Mouse (Mus musculus): ENCODE results near the gene Gdpd5. TPM values are rescaled to one million over a fixed set of nuclear protein-coding genes. Genes with fewer than 3 reads are reported as not detected.

Gene Gdpd5
- polyA plus RNA-seq, 1 experiment from 2014 or later: 39.9 TPM

DNA sequence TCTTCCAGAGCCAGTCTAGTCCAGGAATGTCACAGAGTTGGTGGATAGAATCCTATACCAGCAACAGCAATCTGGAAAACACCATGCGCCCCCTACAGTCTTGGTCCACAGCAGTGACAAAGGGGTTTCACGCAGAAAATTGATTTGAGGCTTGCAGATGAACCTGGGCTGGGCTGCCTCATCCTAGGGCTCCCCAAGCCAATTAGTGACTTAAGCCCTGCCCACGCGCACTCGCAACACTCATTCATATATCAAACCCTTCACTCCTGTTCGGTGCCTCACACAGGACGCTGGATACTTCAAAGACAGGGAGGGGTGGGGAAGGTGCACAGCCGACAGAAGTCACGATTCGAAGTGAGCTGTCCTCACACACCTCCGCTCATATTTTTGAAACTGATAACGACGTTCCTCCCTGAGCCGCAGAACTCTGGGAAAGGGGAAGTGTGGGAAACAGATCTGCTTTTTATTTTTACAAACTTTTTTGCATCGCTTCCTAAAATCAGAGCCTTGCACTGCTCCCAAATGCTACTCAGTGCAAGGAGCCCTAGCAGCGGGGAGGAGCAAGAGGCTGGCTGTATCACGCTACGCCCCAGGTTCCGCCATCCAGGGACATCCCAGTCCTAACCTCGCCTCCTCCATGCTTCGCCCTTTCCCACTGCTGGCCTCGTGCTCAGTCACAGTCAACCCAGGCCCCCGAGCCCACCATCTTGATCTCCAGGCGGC is 562 bp upstream of the Gdpd5 start:
- Histone ChIP-seq H3K36me3 (ENCODE audit: control insufficient read depth, insufficient read depth, low read length) (no peaks in the 10 kb centered on the region), H3K4me2 (ENCODE audit: low read depth) (peak overlapping the region; percentile 83), H3K27me3 (ENCODE audit: control insufficient read depth, insufficient read depth, low read length) (no peaks in the 10 kb centered on the region), H3K4me3 (ENCODE audit: low read depth, low read length) (peak overlapping the region; percentile 63), H3K4me1 (ENCODE audit: control insufficient read depth, insufficient read depth, low read length) (peaks cover 31% of the 10 kb centered on the region), H3K9me3 (ENCODE audit: control insufficient read depth, low read length) (peaks cover 4% of the 10 kb centered on the region; the same call in 1 of the 2 replicates), H3K27ac (ENCODE audit: low read depth, low read length) (peak overlapping the region; percentile 92), H3K9ac (ENCODE audit: low read length) (peak overlapping the region; percentile 80)
- peak; percentile 46 for ATAC-seq (ENCODE audit: insufficient read depth, low FRiP score, low TSS enrichment)
- under 1% methylated on average over 24 of the region's 24 CpGs for WGBS
- peak; percentile 84 for DNase-seq (ENCODE audit: low spot score)

DNA sequence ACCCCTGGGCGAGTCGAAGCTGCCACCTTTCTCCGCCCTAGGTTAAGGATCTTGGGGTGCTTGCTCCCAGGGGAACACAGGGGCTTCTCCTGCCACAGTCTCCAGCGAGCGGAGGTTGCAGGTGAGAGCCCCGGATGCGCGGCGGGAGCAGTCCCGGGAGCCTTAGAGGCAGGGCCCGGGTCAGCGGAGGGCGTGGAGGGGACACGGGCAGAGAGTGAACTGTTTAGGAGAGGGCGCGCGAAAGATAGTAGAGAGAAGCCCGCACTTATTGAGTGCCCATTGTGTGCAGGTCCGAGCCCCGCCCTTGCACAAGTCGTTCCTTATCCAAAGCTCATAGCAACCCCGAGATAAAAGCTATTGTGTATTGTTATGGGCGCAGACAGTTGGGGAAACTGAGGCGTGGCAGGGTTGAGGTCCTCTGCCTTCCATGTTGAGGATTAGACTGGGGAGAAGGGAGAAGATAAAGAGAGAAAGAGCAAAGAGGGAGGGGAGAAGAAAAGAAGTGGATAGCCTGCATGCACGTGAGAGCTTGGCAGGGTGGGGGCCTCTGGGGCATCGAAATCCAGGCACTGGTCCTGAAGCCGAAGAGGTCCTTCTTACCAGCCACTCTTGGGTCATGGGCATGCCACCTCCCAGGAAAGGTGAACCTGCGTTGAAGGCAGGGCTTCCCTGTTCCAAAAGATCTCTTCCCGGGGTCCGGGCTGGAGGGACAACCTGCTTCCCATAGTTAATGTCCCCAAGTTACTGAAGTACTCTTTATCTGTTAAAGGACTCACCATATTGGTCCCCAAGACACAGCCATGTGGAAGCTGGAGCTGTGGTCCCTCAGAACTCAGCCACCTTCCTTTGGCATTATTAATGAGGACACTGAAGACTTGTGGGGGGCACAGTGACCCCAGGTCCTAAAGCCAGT is 1.1 kb downstream of the Gdpd5 start:
- Histone ChIP-seq H3K36me3 (ENCODE audit: control insufficient read depth, insufficient read depth, low read length) (no peaks in the 10 kb centered on the region), H3K9ac (ENCODE audit: low read length) (peak overlapping the region; percentile 80), H3K4me1 (ENCODE audit: control insufficient read depth, insufficient read depth, low read length) (peaks cover 34% of the 10 kb centered on the region), H3K9me3 (ENCODE audit: control insufficient read depth, low read length) (no peaks in the 10 kb centered on the region), H3K27ac (ENCODE audit: low read depth, low read length) (peak overlapping the region; percentile 39; the same call in 1 of the 2 replicates), H3K4me3 (ENCODE audit: low read depth, low read length) (peak overlapping the region; percentile 63), H3K27me3 (ENCODE audit: control insufficient read depth, insufficient read depth, low read length) (no peaks in the 10 kb centered on the region), H3K4me2 (ENCODE audit: low read depth) (peak overlapping the region; percentile 83)
- DNase-seq (ENCODE audit: low spot score) (no peak), ATAC-seq (ENCODE audit: insufficient read depth, low FRiP score, low TSS enrichment) (no peak)
- WGBS: 9% methylated on average over 30 of the region's 30 CpGs

DNA sequence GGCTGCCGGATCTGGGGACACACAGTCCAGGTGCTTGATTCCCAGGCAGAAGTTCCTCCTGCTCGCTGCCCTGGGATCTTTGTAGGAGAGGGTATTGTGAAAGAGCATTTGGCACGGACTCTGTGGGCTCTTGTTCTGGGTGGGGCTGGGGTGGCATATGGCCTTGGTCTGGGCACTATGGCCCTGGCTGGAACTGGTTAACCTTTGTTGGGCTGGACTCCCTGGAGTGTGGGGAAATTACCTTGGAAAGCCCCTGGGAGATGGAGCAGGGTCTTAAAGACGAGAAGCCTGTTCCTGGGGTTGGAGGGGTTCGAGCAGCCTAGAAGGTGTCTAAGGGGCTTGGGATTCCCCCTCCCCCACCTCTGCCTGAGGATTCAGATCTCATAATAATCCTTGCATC is 2.0 kb downstream of the Gdpd5 start:
- H3K27me3 ChIP-seq (ENCODE audit: control insufficient read depth, insufficient read depth, low read length): no peaks in the 10 kb centered on the region
- peak overlapping the region; percentile 39; the same call in 1 of the 2 replicates for H3K27ac ChIP-seq (ENCODE audit: low read depth, low read length)
- H3K4me2 ChIP-seq (ENCODE audit: low read depth): peak overlapping the region; percentile 83
- H3K9ac ChIP-seq (ENCODE audit: low read length): peak overlapping the region; percentile 80
- peaks cover 34% of the 10 kb centered on the region for H3K4me1 ChIP-seq (ENCODE audit: control insufficient read depth, insufficient read depth, low read length)
- WGBS: 54% methylated on average over 5 of the region's 5 CpGs
- H3K9me3 ChIP-seq (ENCODE audit: control insufficient read depth, low read length): no peaks in the 10 kb centered on the region
- peak overlapping the region; percentile 63 for H3K4me3 ChIP-seq (ENCODE audit: low read depth, low read length)
- ATAC-seq (ENCODE audit: insufficient read depth, low FRiP score, low TSS enrichment) (no peak), DNase-seq (ENCODE audit: low spot score) (no peak)
- H3K36me3 ChIP-seq (ENCODE audit: control insufficient read depth, insufficient read depth, low read length): no peaks in the 10 kb centered on the region

DNA sequence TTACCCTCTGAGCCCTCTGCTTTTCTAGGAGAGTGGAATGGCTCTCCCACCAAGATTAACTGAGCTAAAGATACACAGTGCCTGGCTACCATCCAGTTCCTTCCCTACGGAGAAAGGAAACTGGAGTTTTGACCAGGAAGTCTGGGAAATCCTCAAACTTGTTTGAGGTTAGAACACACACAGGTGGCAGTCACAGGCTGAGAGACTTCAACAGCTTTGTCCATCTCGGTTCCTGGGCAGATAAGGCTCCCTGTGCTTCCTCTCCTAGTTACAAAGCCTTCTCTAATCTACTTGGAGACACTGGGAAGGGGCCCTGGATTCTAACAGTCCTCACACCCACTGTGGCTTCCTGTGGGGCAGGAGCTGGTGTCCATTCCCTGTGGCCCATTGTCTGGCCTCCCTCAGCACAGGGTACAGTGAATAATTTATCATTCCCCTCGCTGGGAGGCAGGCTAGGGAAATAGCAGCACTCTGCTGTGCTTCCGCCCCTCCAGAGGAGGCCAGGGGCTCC is 2.9 kb downstream of the Gdpd5 start:
- Histone ChIP-seq H3K9me3 (ENCODE audit: control insufficient read depth, low read length) (no peaks in the 10 kb centered on the region), H3K27ac (ENCODE audit: low read depth, low read length) (peak overlapping the region; percentile 56), H3K9ac (ENCODE audit: low read length) (peak overlapping the region; percentile 80), H3K4me3 (ENCODE audit: low read depth, low read length) (peak overlapping the region; percentile 63), H3K36me3 (ENCODE audit: control insufficient read depth, insufficient read depth, low read length) (no peaks in the 10 kb centered on the region), H3K27me3 (ENCODE audit: control insufficient read depth, insufficient read depth, low read length) (no peaks in the 10 kb centered on the region), H3K4me2 (ENCODE audit: low read depth) (peak overlapping the region; percentile 83), H3K4me1 (ENCODE audit: control insufficient read depth, insufficient read depth, low read length) (peaks cover 30% of the 10 kb centered on the region)
- peak; percentile 65 for DNase-seq (ENCODE audit: low spot score)
- no peak for ATAC-seq (ENCODE audit: insufficient read depth, low FRiP score, low TSS enrichment)
- 19% methylated on average over 4 of the region's 4 CpGs for WGBS

- DNase-seq (ENCODE audit: low spot score): peak; percentile 23
- H3K9me3 ChIP-seq (ENCODE audit: control insufficient read depth, low read length): no peaks in the 10 kb centered on the region
- WGBS: 40% methylated on average over 5 of the region's 5 CpGs
- 0 out of 2 replicates have a peak overlapping the region, but pooled peaks have one; percentile 2 for H3K4me2 ChIP-seq (ENCODE audit: low read depth)
- H3K4me1 ChIP-seq (ENCODE audit: control insufficient read depth, insufficient read depth, low read length): peaks cover 30% of the 10 kb centered on the region
- H3K4me3 ChIP-seq (ENCODE audit: low read depth, low read length): no peak overlapping the region
- H3K9ac ChIP-seq (ENCODE audit: low read length): 0 out of 2 replicates have a peak overlapping the region, but pooled peaks have one; percentile 5
- H3K36me3 ChIP-seq (ENCODE audit: control insufficient read depth, insufficient read depth, low read length): no peaks in the 10 kb centered on the region
- ATAC-seq (ENCODE audit: insufficient read depth, low FRiP score, low TSS enrichment): no peak
- no peak overlapping the region for H3K27ac ChIP-seq (ENCODE audit: low read depth, low read length)
- H3K27me3 ChIP-seq (ENCODE audit: control insufficient read depth, insufficient read depth, low read length): no peaks in the 10 kb centered on the region
Measured at GRCm38 (mm10) chr7:99386030-99386429, 4.8 kb downstream of the Gdpd5 start.

DNA sequence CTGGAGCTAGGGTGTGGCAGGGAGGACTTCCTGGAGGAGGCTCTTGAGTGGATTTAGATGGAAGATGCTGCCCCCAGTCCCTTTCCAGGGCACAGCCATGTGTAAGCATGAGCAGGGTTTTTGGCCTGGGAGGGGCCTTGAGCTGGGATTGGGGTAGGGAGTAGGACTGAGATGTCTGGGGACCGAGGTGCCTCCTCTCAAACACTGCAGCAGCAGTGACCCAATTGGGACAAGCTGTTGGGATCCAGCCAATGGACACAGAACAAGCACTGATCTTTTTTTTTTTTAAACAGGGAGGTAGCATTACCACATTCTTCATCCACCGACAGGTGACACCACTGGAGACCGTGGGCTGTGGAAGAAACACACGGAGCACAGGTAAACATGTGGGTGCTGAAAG is 5.6 kb downstream of the Gdpd5 start:
- DNase-seq (ENCODE audit: low spot score) (no peak), ATAC-seq (ENCODE audit: insufficient read depth, low FRiP score, low TSS enrichment) (no peak)
- 86% methylated on average over 4 of the region's 4 CpGs for WGBS
- Histone ChIP-seq H3K4me1 (ENCODE audit: control insufficient read depth, insufficient read depth, low read length) (peaks cover 30% of the 10 kb centered on the region), H3K9me3 (ENCODE audit: control insufficient read depth, low read length) (no peaks in the 10 kb centered on the region), H3K27me3 (ENCODE audit: control insufficient read depth, insufficient read depth, low read length) (no peaks in the 10 kb centered on the region), H3K27ac (ENCODE audit: low read depth, low read length) (no peak overlapping the region), H3K4me2 (ENCODE audit: low read depth) (no peak overlapping the region), H3K4me3 (ENCODE audit: low read depth, low read length) (no peak overlapping the region), H3K9ac (ENCODE audit: low read length) (no peak overlapping the region), H3K36me3 (ENCODE audit: control insufficient read depth, insufficient read depth, low read length) (no peaks in the 10 kb centered on the region; the same call in 1 of the 2 replicates)

- H3K4me1 ChIP-seq (ENCODE audit: control insufficient read depth, insufficient read depth, low read length): peaks cover 30% of the 10 kb centered on the region
- 94% methylated on average over 5 of the region's 5 CpGs for WGBS
- no peak overlapping the region for H3K9ac ChIP-seq (ENCODE audit: low read length)
Measured at GRCm38 (mm10) chr7:99387356-99387755, 6.1 kb downstream of the Gdpd5 start.

DNA sequence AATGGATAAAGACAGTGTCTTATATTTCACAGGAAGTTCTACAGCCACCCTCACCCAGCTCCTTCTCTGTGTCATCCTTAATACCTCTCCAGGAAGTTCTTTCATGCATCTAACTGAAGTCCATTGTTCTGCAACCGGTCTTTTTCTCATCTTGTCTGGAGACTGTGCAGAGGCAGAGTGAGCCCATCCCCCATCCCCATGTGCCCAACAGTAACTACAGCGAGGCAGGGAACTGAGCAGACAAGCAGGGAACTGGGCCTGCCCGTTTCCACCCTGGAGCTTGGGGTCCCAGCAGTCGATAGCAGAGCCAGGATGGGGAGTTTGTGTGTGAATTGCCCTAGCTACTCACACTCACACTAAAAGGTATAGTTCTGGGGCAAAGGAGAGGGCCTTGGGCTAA is 9.3 kb downstream of the Gdpd5 start:
- no peak overlapping the region for H3K4me3 ChIP-seq (ENCODE audit: low read depth, low read length)
- peaks cover 13% of the 10 kb centered on the region for H3K4me1 ChIP-seq (ENCODE audit: control insufficient read depth, insufficient read depth, low read length)
- DNase-seq (ENCODE audit: low spot score) (no peak), ATAC-seq (ENCODE audit: insufficient read depth, low FRiP score, low TSS enrichment) (no peak)
- no peak overlapping the region for H3K9ac ChIP-seq (ENCODE audit: low read length)
- no peaks in the 10 kb centered on the region for H3K27me3 ChIP-seq (ENCODE audit: control insufficient read depth, insufficient read depth, low read length)
- H3K36me3 ChIP-seq (ENCODE audit: control insufficient read depth, insufficient read depth, low read length): no peaks in the 10 kb centered on the region; the same call in 1 of the 2 replicates
- no peak overlapping the region for H3K27ac ChIP-seq (ENCODE audit: low read depth, low read length)
- H3K4me2 ChIP-seq (ENCODE audit: low read depth): no peak overlapping the region
- H3K9me3 ChIP-seq (ENCODE audit: control insufficient read depth, low read length): no peaks in the 10 kb centered on the region
- 31% methylated on average over 4 of the region's 4 CpGs for WGBS

More at GRCm38 (mm10) chr7:99387356-99387755, 6.1 kb downstream of the Gdpd5 start:
- Histone ChIP-seq H3K27ac (ENCODE audit: low read depth, low read length) (no peak overlapping the region), H3K9me3 (ENCODE audit: control insufficient read depth, low read length) (no peaks in the 10 kb centered on the region), H3K36me3 (ENCODE audit: control insufficient read depth, insufficient read depth, low read length) (no peaks in the 10 kb centered on the region; the same call in 1 of the 2 replicates), H3K27me3 (ENCODE audit: control insufficient read depth, insufficient read depth, low read length) (no peaks in the 10 kb centered on the region), H3K4me2 (ENCODE audit: low read depth) (no peak overlapping the region), H3K4me3 (ENCODE audit: low read depth, low read length) (no peak overlapping the region)
- no peak for ATAC-seq (ENCODE audit: insufficient read depth, low FRiP score, low TSS enrichment)
- no peak for DNase-seq (ENCODE audit: low spot score)
